Mouse (Mus musculus): ENCODE results near the gene Ccdc88c. TPM values are rescaled to one million over a fixed set of nuclear protein-coding genes. Genes with fewer than 3 reads are reported as not detected.
A peak's percentile ranks its signal among the peaks of the same experiment; 100 is the strongest.

Gene Ccdc88c
- polyA plus RNA-seq, 1 experiment from 2014 or later, result 13.3 TPM

DNA sequence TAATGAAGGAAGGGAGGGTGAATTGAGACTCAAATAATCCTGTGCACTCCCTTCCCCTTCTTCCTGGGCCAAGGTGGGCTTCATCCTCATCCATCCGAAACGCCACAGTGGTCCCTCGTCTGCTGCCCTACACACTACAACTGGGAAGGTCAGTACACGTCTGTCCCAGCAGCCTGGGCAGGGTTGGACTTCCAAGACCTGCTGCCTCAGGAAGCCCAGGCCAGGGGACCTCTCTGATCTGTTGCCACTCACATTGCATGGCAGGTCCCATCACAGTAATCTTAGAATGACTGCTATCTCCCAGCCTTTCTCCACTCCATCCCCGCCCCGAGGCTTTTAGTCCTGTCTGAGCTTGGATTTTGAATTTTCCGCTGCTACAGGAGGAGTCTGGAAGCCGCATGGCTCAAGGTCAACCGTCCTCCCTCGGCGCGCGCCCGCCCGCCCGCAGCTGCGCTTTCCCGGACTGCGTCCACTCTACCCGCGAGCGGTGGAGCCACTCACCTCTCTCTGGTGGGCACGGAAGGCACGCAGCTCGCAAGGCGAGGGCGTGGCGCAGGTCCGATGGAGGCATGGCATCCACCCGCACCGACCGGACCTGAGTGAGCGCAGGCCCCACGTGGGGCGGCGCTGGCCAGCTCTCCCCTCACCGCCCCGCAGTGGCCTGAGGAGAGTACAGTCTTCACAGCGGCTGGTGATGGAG is 121.1 kb downstream of the Ccdc88c start, which contains the start of gene Gpr68:
TSS of gene Gpr68 (minus strand) at position 601 of the 700 bp plus-strand sequence.
- peak; percentile 75 for ATAC-seq (ENCODE audit: insufficient number of reproducible peaks, insufficient read depth, low FRiP score, low read depth)
- peak within 1 kb of the TSS; percentile 36; the same call in 1 of the 2 replicates for H3K9ac ChIP-seq (replicated peaks; ENCODE audit: low read depth, low read length)
- peak within 1 kb of the TSS; percentile 35 for H3K4me3 ChIP-seq (ENCODE audit: low read depth, low read length)
- H3K27me3 ChIP-seq (ENCODE audit: control insufficient read depth, insufficient read depth, low read length), result peaks cover 5% of the 10 kb centered on the region; the same call in 1 of the 2 replicates
- no peak within 1 kb of the TSS for H3K27ac ChIP-seq (ENCODE audit: low read length)
- WGBS, result 7% methylated on average over 39 of the region's 39 CpGs
- H3K4me1 ChIP-seq (ENCODE audit: control insufficient read depth, insufficient read depth, low read length), result 0 out of 2 replicates have a peak, but pooled peaks cover 7% of the 10 kb centered on the region
- peak within 1 kb of the TSS; percentile 89 for H3K4me2 ChIP-seq (replicated peaks; ENCODE audit: low read depth, low read length)
- no peaks in the 10 kb centered on the region for H3K36me3 ChIP-seq (ENCODE audit: control insufficient read depth, insufficient read depth, low read length)
- no peaks in the 10 kb centered on the region for H3K9me3 ChIP-seq (ENCODE audit: control insufficient read depth, low read depth, low read length)

GRCm38 (mm10) chr12:100906861-100907260 is 122.0 kb downstream of the Ccdc88c start:
- Histone ChIP-seq H3K36me3 (ENCODE audit: control insufficient read depth, insufficient read depth, low read length) (no peaks in the 10 kb centered on the region), H3K4me2 (replicated peaks; ENCODE audit: low read depth, low read length) (no peak overlapping the region), H3K4me3 (ENCODE audit: low read depth, low read length) (no peak overlapping the region), H3K9me3 (ENCODE audit: control insufficient read depth, low read depth, low read length) (no peaks in the 10 kb centered on the region), H3K27me3 (ENCODE audit: control insufficient read depth, insufficient read depth, low read length) (peaks cover 5% of the 10 kb centered on the region; the same call in 1 of the 2 replicates), H3K4me1 (ENCODE audit: control insufficient read depth, insufficient read depth, low read length) (0 out of 2 replicates have a peak, but pooled peaks cover 7% of the 10 kb centered on the region), H3K9ac (replicated peaks; ENCODE audit: low read depth, low read length) (no peak overlapping the region), H3K27ac (ENCODE audit: low read length) (no peak overlapping the region)
- 79% methylated on average over 5 of the region's 5 CpGs for WGBS
- no peak for ATAC-seq (ENCODE audit: insufficient number of reproducible peaks, insufficient read depth, low FRiP score, low read depth)

GRCm38 (mm10) chr12:100903761-100904160 is 125.1 kb downstream of the Ccdc88c start:
- Histone ChIP-seq H3K4me2 (replicated peaks; ENCODE audit: low read depth, low read length) (no peak overlapping the region), H3K9me3 (ENCODE audit: control insufficient read depth, low read depth, low read length) (no peaks in the 10 kb centered on the region), H3K9ac (replicated peaks; ENCODE audit: low read depth, low read length) (no peak overlapping the region), H3K27me3 (ENCODE audit: control insufficient read depth, insufficient read depth, low read length) (peaks cover 13% of the 10 kb centered on the region; the same call in 1 of the 2 replicates), H3K4me1 (ENCODE audit: control insufficient read depth, insufficient read depth, low read length) (peaks cover 7% of the 10 kb centered on the region; the same call in 1 of the 2 replicates), H3K4me3 (ENCODE audit: low read depth, low read length) (no peak overlapping the region), H3K27ac (ENCODE audit: low read length) (no peak overlapping the region), H3K36me3 (ENCODE audit: control insufficient read depth, insufficient read depth, low read length) (no peaks in the 10 kb centered on the region)
- ATAC-seq (ENCODE audit: insufficient number of reproducible peaks, insufficient read depth, low FRiP score, low read depth), result no peak
- 83% methylated on average over 9 of the region's 9 CpGs for WGBS

GRCm38 (mm10) chr12:100901386-100901785 is 127.5 kb downstream of the Ccdc88c start:
- Histone ChIP-seq H3K36me3 (ENCODE audit: control insufficient read depth, insufficient read depth, low read length) (no peaks in the 10 kb centered on the region), H3K27ac (ENCODE audit: low read length) (no peak overlapping the region), H3K4me2 (replicated peaks; ENCODE audit: low read depth, low read length) (no peak overlapping the region), H3K4me1 (ENCODE audit: control insufficient read depth, insufficient read depth, low read length) (no peaks in the 10 kb centered on the region; the same call in 1 of the 2 replicates), H3K4me3 (ENCODE audit: low read depth, low read length) (no peak overlapping the region), H3K27me3 (ENCODE audit: control insufficient read depth, insufficient read depth, low read length) (peaks cover 20% of the 10 kb centered on the region), H3K9ac (replicated peaks; ENCODE audit: low read depth, low read length) (no peak overlapping the region), H3K9me3 (ENCODE audit: control insufficient read depth, low read depth, low read length) (no peaks in the 10 kb centered on the region)
- ATAC-seq (ENCODE audit: insufficient number of reproducible peaks, insufficient read depth, low FRiP score, low read depth), result no peak
- WGBS, result 73% methylated on average over 6 of the region's 6 CpGs

GRCm38 (mm10) chr12:100900901-100901300 is 128.0 kb downstream of the Ccdc88c start:
- 64% methylated on average over 6 of the region's 6 CpGs for WGBS
- Histone ChIP-seq H3K4me3 (ENCODE audit: low read depth, low read length) (no peak overlapping the region), H3K4me2 (replicated peaks; ENCODE audit: low read depth, low read length) (no peak overlapping the region), H3K9ac (replicated peaks; ENCODE audit: low read depth, low read length) (no peak overlapping the region), H3K4me1 (ENCODE audit: control insufficient read depth, insufficient read depth, low read length) (no peaks in the 10 kb centered on the region; the same call in 1 of the 2 replicates), H3K9me3 (ENCODE audit: control insufficient read depth, low read depth, low read length) (no peaks in the 10 kb centered on the region), H3K27me3 (ENCODE audit: control insufficient read depth, insufficient read depth, low read length) (peaks cover 20% of the 10 kb centered on the region), H3K27ac (ENCODE audit: low read length) (no peak overlapping the region), H3K36me3 (ENCODE audit: control insufficient read depth, insufficient read depth, low read length) (no peaks in the 10 kb centered on the region)
- ATAC-seq (ENCODE audit: insufficient number of reproducible peaks, insufficient read depth, low FRiP score, low read depth), result no peak

DNA sequence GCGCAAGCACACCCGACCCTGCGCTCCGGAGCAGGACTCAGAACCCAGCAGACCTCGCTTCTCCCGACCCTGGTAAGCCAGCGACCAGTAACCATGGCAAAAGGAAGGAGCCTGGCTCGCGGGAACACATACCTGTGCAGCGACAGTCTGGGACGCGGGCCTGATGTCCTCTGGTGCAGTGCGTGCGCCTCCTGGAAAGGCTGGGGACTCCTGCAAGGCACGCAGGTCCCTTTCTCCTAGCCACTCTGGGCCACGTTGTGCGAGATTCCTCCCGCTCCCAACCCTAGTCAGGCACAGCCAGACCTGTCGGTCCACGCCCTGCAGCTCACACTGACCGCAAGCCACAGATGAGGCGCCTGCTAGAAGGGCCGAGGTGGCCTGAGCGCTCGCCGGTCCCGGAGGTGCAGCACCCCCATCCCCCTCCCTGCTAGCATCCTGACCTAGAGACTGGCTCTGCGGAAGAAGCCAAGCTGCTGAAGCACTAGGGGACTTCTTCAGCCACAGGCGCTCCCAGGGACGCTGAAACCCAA is 129.7 kb downstream of the Ccdc88c start:
- peak; percentile 51; the same call in 1 of the 2 replicates for ATAC-seq (ENCODE audit: insufficient number of reproducible peaks, insufficient read depth, low FRiP score, low read depth)
- H3K27ac ChIP-seq (ENCODE audit: low read length), result no peak overlapping the region
- WGBS, result 3% methylated on average over 30 of the region's 30 CpGs
- H3K9ac ChIP-seq (replicated peaks; ENCODE audit: low read depth, low read length), result no peak overlapping the region
- peak overlapping the region; percentile 16 for H3K4me3 ChIP-seq (ENCODE audit: low read depth, low read length)
- H3K27me3 ChIP-seq (ENCODE audit: control insufficient read depth, insufficient read depth, low read length), result peaks cover 20% of the 10 kb centered on the region
- H3K4me1 ChIP-seq (ENCODE audit: control insufficient read depth, insufficient read depth, low read length), result no peaks in the 10 kb centered on the region; the same call in 1 of the 2 replicates
- H3K9me3 ChIP-seq (ENCODE audit: control insufficient read depth, low read depth, low read length), result no peaks in the 10 kb centered on the region
- H3K36me3 ChIP-seq (ENCODE audit: control insufficient read depth, insufficient read depth, low read length), result no peaks in the 10 kb centered on the region
- H3K4me2 ChIP-seq (replicated peaks; ENCODE audit: low read depth, low read length), result peak overlapping the region; percentile 41

DNA sequence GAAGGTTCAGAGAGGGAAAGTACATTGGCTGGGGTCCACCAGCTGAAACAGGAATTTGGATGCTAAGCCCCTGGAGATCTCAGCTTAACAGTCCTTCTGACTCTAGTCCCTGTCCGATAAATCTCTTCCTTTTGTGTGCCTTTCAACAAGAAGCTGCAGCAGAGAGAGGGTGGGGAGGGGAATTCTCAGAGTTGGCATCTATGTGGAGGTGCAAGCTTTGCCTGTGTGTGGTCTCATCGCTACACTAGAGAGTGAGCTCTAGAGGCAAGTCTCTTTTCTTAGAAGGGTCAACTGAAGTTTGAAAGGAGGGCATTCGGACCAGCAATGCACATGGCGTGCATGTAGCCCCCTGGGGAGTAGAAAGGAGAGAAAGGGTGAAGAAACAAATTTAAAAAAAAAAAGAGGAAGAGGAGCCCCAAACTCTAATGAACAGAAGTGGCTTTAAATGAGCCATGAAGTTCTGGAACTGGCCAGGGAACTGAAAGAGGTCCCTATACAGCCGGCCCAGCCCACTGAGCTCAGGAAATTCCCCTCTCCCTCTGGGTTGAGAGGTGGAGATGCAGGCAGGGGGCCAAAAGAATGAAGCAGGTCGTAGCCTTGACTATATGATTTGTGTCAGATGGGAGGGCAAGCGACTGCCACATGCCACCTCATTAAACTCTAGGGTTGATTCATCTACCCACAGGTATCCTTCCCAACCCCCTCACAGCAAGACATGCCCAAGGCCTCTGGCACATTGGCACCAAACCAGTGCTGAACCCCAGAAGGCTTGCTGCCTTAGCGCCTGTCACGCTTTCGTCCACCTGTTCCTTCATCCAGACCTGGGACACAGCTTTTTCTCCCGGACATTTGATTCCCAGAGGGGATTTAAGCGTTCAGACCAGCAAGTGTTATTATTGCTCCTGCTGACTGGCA is 130.9 kb downstream of the Ccdc88c start:
- H3K4me2 ChIP-seq (replicated peaks; ENCODE audit: low read depth, low read length), result no peak overlapping the region
- 0 out of 2 replicates have a peak overlapping the region, but pooled peaks have one; percentile 16 for H3K4me3 ChIP-seq (ENCODE audit: low read depth, low read length)
- no peaks in the 10 kb centered on the region for H3K9me3 ChIP-seq (ENCODE audit: control insufficient read depth, low read depth, low read length)
- ATAC-seq (ENCODE audit: insufficient number of reproducible peaks, insufficient read depth, low FRiP score, low read depth), result no peak
- H3K27me3 ChIP-seq (ENCODE audit: control insufficient read depth, insufficient read depth, low read length), result peaks cover 20% of the 10 kb centered on the region
- no peak overlapping the region for H3K27ac ChIP-seq (ENCODE audit: low read length)
- H3K4me1 ChIP-seq (ENCODE audit: control insufficient read depth, insufficient read depth, low read length), result no peaks in the 10 kb centered on the region; the same call in 1 of the 2 replicates
- H3K36me3 ChIP-seq (ENCODE audit: control insufficient read depth, insufficient read depth, low read length), result no peaks in the 10 kb centered on the region
- WGBS, result 26% methylated on average over 12 of the region's 12 CpGs
- no peak overlapping the region for H3K9ac ChIP-seq (replicated peaks; ENCODE audit: low read depth, low read length)

- ATAC-seq (ENCODE audit: insufficient number of reproducible peaks, insufficient read depth, low FRiP score, low read depth), result no peak
- Histone ChIP-seq H3K4me1 (ENCODE audit: control insufficient read depth, insufficient read depth, low read length) (no peaks in the 10 kb centered on the region; the same call in 1 of the 2 replicates), H3K9ac (replicated peaks; ENCODE audit: low read depth, low read length) (no peak overlapping the region), H3K9me3 (ENCODE audit: control insufficient read depth, low read depth, low read length) (no peaks in the 10 kb centered on the region), H3K36me3 (ENCODE audit: control insufficient read depth, insufficient read depth, low read length) (no peaks in the 10 kb centered on the region), H3K27ac (ENCODE audit: low read length) (no peak overlapping the region), H3K4me3 (ENCODE audit: low read depth, low read length) (no peak overlapping the region), H3K27me3 (ENCODE audit: control insufficient read depth, insufficient read depth, low read length) (peaks cover 20% of the 10 kb centered on the region), H3K4me2 (replicated peaks; ENCODE audit: low read depth, low read length) (no peak overlapping the region)
- 14% methylated on average over 3 of the region's 3 CpGs for WGBS
These were observed 132.2 kb downstream of the Ccdc88c start for GRCm38 (mm10) chr12:100896661-100897060.
